Mouse (Mus musculus) gonadal fat pad, adult 2 months (tissue): ENCODE measurements around the gene Anxa2. TPM values are rescaled to one million over a fixed set of nuclear protein-coding genes. Genes with fewer than 3 reads are reported as not detected.

Experiments
- DNase-seq: peaks from one replicate; pipeline ENCODE4 v3.0.0-alpha.2; 2012; ENCODE audit warnings: low read depth
- polyA plus RNA-seq: library from polyadenylated mRNA; depleted of rRNA; stranded (reverse); fragments of >200 nt; gene quantifications from 2 replicates; pipeline ENCODE4 v1.2.3, GENCODE M21; 2012; rRNA removed

Anxa2 gene
- polyA plus RNA-seq, 1 experiment: 1,391 TPM

GRCm38 (mm10) chr9:69511881-69512590 lies 58.6 kb downstream of the Anxa2 start:
- DNase-seq: no peak

GRCm38 (mm10) chr9:69512726-69513125 lies 59.3 kb downstream of the Anxa2 start:
- DNase-seq: no peak

GRCm38 (mm10) chr9:69514206-69514605 lies 60.8 kb downstream of the Anxa2 start:
- DNase-seq: no peak

GRCm38 (mm10) chr9:69515416-69515815 lies 62.0 kb downstream of the Anxa2 start:
- DNase-seq: no peak

- DNase-seq: no peak
Measured at GRCm38 (mm10) chr9:69517387-69518035, 64.1 kb downstream of the Anxa2 start.

Other genes starting within 250 kb of the Anxa2 start
- 4.0 and 4.6 TPM in 2 replicates for gene Ice2, start 55.7 kb upstream of the Anxa2 start, polyA plus RNA-seq